Mouse (Mus musculus): ENCODE measurements at regions not wholly inside any gene's neighbourhood (a gene's known extent, or its start where the extent isn't known, plus 50 kb on each side); places are given as distances from the start of the nearest gene placed in this dataset.

DNA sequence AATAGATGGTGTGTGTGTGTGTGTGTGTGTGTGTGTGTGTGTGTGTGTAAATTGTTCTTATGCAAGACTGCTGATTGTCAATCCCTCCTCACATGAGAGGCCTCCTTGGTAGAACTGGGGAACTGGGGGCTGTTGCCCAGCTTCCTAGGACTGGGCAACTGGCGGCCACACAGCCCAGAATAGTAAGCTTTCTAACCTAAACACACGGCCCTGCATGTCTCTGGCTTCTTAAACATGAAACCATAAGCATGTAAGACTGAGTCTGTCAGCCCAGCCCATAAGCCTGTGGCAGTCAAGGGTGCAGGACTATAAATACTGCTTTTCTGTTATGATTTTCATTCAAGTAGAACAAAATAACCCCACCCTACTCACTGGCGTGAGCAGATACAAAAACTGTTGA, 60.7 kb downstream of the Ifng start:
- no peak for DNase-seq (ENCODE audit: low read depth, low spot score)

DNA sequence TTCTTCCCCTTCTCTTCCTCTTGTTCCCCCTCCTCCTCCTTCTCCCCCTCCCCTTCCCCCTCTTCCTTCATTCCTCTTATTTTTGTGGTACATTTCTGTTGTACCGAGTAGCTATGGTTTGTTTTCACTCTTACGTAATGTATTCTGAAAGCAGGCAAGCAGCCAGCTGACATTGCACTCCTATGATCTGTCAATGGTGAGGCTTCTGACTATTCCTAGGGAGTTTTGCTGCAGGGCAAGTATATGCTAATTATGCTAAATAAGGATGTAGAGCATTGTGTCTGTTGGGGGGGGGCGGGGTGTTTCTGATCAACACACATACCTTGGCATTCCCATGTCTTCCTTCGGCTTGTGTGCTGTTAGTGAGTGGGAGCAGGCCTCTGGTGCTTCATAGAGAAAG, 64.0 kb downstream of the Ifng start:
- DNase-seq (ENCODE audit: low read depth, low spot score) = peak; percentile 36

DNA sequence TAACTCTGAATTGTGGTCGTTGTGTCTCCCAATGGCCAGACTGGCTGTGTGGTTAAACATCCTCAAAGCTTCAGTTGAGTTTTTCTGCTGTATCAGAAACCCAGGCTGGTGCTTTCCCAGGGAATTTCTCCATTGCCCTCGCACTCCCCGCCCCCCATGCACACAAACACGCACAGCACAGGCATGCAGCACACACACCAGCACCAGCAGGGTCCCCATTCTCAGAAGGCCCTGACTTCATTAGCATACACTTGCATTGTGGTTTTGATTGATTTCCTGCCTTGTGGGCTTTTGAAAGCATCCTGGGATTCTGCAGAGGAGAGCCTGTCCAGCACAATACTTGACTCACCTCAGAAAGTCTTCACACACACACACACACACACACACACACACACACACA, 65.3 kb downstream of the Ifng start:
- no peak for DNase-seq (ENCODE audit: low read depth, low spot score)

DNA sequence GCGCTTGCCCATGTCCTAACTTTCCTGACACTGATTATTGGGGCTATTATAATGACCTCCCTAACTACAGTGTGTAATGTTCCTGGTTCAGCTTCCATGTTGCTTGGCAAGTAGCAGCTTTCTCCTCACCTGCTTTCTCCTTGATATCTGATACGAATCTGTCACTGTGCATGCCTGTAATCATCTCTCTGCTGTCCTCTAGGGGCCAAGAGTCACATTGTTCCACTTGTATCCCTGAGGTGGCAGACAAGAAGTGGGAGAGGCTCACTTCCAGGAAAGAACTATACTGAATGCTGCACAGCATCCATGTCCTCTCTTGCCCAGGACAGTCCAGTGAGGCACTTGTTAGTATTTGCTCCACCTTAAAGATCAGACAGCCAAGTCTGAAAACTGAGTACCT, 66.8 kb downstream of the Ifng start:
- peak; percentile 25 for DNase-seq (ENCODE audit: low read depth, low spot score)

DNA sequence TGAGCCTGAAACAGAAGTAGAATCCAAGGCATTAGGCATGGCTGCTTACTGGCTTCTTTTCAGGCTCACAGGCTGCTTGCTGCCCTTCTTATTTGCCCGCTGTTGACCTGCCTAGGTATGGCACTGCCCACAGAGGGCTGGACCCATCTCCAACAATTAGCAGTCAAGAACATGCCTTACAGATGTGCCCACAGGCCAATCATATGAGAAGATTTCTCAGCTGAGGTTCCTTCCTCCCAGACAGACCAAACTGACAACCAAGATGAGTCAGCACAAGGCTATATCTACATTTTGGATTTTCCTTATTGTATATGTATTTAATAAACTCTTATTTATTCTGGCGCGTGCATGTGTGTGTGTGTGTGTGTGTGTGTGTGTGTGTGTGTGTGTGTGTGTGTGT, 76.0 kb downstream of the Ifng start:
- peak; percentile 53 for DNase-seq (ENCODE audit: low read depth, low spot score)

DNA sequence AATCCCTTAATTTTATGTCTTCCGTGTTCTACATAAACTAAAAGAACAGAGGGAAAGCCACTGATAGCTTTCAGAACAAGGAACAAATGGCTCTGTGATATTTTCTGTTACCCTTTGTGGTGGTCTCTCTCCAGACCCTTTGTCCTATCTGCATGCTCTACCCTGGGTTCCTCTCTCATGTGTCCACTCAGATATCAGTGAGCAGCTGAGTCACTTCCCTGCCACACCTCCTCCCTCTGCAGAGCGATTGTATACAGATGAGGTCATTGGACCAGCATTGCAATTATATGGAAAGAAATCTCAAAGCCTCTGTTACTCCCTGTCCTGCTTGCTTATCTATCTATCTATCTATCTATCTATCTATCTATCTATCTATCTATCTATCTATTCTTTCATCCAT, 77.1 kb downstream of the Ifng start:
- DNase-seq (ENCODE audit: low read depth, low spot score) = peak; percentile 8

DNA sequence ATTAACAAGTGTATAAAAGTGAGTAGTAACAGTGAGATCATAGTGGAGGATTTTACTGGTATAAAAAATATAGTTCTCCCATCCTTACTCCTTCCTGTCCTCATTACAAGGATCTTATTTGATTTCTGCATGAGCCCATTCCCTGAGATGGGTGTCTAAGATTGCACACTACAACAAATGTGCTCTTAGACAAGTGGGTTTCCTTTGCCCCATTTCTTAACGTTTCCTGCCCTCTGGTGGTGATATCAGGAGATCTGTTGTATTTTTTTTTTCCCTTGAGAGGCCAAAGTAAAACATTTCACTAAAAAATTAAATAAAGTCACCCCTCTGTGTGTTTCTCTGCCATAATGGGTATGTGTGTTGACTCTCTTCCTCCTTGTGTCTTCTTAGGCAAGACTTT, 105.1 kb downstream of the Ifng start:
- DNase-seq (ENCODE audit: low read depth, low spot score) = peak; percentile 64

DNA sequence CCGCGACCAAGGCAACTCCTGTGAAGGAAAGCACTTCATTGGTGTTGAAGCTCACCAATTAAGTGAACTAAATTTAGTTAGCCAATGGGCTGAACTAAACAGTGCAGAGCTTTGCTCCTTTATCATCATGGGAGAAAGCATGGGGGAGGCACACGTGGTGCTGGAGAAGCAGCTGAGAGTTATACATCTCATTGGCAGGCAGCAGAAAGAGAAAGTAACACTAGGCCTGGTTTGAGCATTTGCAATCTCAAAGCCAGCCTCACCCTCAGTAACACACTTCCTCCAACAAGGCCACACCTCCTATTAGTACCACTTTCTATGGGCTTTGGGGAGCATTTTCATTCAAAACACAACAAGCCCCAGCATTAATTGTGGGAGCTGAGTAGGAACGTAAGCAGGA, 109.4 kb downstream of the Ifng start:
- peak; percentile 19 for DNase-seq (ENCODE audit: low read depth, low spot score)

DNA sequence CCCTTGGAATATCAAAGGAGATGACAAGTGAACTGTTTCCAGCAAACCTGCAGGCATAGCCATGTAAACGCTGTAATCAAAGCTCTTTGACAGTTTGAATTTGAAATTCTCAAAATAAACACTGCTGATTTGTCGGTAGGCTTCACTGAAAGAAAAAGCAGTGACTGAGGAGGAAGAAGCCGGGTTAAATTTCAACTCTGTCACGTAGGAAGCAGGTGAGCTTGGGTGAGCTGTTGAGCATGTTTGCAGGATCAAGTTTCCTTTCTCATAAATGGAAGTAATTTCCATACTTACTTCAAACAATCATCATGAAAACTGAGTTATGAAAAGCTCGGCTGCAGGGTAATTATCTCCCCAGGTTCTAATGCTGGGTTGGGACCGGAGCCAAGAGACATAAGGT, 118.0 kb downstream of the Ifng start:
- no peak for DNase-seq (ENCODE audit: low read depth, low spot score)

DNA sequence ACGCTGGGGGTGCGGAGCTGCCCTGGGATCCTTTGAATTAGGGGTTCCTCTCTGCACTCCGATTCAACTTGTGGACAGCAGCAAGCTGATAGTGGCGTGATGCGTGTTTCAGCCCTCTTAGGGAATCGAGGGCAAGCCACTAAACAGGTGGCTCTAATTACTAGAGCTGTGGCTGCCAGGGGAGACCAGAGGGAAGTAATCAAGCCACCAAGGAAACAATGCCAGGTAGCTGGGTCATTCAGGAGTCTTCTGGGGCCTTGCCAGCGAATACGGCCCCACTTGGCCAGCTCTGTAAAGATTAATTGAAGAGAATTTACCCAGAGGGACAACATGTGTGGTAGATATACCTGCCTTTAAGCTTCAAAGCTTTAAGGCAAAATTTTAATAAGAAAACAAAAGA, 123.2 kb downstream of the Ifng start:
- peak; percentile 21 for DNase-seq (ENCODE audit: low read depth, low spot score)

DNA sequence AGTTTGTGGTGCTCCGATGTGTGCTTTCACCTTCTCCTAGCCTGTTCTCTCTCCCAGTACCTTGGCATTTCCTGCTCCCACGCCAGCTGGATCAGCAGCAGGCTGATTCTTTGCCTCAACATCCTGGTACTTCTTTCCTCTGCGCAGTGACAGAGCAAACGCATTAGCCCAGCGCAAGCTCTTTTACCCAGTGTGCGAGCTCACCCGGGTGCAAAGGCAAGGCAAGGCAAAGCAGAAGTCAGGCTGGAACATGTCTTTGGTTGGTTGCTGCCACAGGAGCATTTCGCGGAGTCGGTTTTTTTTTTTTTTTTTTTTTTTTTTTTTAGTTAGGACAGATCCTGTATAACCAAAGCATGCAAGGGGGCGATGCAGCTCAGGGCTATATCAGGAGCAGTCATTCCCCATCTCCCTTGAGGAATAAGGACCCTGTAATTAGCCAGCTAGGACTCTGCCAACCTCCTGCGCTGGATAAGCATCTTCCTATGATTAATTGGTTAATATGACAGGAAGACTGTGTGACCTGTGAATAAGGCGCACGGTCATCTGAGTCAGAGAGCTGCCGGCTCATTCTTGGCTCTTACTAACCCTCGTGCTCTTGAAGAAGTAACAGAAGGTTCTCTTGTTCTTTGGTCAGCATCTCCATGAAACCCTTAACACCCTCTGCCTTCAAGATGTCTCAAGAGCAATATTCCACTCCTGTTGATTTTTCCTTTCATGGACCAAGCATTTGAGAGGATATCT, 123.9 kb downstream of the Ifng start:
- peak; percentile 67 for DNase-seq (ENCODE audit: low read depth, low spot score)

DNA sequence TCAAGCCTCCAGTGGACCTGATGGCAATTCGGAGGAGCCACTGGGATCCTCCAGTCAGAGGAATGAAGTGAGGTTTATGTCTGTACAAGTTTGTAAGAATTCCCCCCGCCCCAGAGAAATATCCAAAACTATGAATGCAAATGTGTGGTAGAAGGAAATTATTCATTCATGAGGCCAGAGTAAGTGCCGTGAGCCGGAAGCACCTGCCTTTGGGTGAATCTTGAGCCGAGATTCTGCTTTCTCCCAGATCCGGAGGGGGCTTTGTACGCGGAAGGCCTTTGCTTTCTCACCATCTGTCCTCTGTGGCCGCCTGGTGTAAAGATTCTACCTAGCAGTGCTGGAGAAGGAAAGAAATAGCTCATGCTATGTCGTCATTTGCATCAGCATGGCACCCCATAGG, 127.8 kb downstream of the Ifng start:
- no peak for DNase-seq (ENCODE audit: low read depth, low spot score)

DNA sequence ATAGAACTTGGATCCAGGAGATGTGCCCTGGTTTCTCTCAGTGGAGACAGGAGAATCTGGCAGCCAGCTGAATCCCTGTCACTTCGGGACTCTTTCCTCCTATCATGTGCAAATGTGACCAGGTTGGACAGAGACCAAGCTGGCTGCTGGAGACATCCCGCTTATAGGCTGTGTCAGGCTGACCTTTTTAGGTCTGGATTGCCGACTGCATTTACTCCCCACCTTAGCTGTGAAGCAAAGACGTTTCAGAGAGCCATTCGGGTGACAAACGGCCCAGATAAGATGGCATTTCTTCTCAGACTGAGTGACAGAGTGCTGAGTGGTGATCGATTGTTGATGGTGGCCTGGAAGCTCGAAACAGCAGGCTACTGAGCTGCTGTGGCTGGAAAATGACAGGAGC, 128.6 kb downstream of the Ifng start:
- DNase-seq (ENCODE audit: low read depth, low spot score) = no peak

DNA sequence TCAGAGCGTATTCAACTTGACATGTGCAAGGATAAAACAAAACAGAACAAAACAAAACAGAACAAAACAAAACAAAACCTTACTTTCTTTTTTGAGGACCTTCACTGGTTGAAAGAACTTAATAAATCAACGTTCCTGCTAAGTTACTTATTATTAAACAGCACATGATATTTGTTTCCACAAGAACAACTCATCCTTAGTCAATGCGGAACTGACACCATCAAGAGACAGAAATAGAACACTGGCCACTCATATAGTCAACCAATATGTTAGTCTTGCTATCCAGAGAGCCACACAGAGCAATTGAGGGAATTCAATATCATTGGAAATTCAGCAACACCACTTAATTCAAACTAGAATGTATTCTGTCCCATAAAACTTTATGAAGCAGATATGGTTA, 132.4 kb downstream of the Ifng start:
- no peak for DNase-seq (ENCODE audit: low read depth, low spot score)

DNA sequence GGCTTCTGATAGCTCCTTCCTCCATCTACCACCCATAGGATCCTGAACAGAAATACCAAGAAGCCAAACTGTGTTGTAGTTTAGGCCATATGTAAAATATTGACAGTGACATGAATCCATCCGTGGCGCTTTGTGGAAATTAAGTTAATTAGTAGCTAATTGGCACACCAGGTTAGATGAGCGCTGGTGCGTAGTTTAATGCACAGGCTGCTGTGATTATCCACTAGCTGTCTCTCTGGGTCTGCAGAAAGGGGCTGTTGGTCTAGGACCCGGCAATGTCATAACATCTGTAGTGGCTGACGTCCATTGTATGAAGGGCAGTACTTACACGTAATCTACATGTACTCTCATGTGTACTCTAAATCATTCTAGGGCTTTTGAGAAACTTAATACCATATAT, 134.7 kb downstream of the Ifng start:
- DNase-seq (ENCODE audit: low read depth, low spot score) = no peak

DNA sequence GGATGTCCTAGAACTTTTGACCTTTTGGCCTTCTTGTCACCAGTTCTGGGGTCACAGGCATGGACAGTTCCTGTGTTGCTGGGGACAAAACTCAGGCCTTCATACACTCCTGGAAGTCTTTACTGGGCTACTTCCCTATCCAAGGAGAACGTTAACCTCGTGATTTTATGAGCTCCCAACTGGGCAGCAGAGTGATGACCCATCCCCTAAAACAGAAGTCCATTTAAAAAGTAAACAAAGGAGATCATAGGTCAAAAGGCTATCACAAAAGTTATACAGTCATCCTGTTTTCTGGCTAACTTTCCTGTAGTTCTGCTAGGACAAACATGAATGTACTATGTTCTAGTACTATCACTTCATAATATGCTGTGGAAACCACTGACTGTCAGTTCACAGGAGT, 140.5 kb downstream of the Ifng start:
- no peak for DNase-seq (ENCODE audit: low read depth, low spot score)

DNA sequence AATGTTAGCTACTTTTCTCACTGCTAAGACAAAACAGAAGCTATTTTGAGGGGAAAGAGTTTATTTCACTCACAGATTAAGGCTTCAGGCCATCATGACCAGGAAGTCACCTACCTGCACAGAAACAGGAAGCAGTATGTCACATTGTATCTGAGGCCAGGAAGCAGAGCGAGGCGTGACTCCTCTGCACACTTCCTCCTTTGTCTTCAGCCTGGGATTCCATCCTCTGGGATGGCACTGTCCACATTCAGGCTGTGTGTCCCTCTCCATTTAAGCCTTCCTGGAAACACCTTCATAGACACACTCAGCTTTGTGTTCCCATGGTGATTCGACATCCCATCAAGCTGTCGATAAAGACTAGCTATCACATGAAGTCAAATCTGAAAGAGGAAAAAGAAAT, 145.0 kb downstream of the Ifng start:
- DNase-seq (ENCODE audit: low read depth, low spot score) = no peak

DNA sequence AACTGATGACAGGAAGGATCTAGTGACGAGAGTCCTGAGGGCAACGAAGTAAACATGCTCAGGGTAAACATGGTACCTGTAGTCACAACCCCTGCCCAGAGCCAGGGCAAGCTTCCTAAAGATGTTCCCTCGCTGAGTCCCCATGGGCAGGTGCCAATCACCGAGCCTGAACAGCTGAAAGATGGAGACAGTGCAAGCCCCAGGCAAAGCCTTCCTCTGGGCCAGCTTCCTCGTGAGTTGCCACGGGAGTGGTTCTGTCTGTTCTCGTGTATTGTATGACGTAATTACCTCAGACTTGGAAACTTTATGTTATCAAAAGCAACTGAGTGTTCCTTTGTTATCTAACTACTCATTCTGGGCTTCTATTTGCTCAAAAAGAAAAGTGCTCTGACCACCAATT, 147.4 kb downstream of the Ifng start:
- no peak for DNase-seq (ENCODE audit: low read depth, low spot score)

DNA sequence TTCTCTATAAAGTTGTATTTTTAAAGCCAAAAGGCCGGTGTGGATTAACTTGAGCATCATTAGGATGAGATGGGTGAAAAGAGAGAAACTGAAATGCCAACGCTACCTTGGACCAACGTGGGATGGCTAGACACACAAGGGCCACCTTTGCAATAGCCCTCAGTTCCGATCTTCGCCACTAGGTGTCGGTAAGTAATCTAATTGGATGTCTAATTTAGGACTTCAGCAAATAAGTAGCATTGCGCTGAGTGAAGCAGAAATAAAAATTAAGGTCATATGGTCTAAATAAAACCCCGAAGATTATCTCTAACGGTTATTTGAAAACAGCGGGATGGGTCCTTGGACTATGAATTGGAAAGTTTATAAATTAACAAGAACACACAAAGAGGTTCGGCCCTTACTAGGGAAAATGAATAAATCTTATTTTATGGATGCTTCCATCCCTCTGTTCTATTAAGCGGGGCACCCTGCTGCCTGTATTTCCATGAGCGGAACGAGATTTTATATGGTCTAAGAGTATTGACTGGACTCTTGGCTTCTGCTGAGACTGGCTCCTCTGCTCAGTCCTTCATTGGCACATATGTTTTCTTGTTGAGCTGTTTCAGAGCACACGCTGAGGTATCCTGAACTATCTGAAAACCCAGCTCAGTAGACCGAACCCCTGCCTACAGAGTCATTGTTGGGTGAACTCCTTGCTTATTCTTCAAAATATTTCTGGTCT, 152.0 kb downstream of the Ifng start:
- DNase-seq (ENCODE audit: low read depth, low spot score) = peak; percentile 79

DNA sequence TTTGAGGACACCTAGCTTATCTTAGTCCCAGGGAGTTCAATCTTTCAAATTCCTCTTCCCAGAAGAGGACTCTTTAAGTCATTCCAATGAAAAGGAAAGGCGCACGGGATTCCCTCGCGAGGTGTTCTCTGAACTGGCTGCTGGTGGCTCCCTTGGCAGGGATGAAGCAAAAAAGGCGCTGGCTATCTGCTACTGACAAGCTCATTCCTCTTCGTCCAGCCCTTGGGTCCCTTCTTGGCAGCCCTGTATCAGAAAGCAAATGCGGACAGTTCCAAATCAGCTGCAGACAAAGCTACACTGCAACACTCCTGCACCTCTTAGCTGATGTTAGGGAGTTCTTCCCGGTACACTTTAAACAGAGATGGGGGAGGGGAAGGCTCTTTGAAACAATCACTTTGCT, 155.4 kb downstream of the Ifng start:
- DNase-seq (ENCODE audit: low read depth, low spot score) = no peak

DNA sequence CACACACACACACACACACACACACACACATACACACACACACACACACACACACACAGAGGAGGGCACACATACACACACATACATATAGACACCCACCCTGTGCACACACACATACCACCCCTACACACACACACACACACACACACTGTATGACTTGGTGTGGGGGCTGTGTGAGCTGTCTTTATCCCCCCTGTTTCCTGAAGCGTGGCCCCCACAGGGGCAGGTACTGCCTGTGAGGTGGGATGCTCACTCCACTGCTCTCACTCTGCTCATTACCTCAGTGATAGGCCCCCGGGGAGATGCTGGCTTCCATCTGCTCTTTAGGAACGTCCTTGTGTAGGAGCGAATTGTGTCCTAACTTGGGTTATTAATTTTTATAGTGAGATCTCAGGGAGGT, 157.7 kb downstream of the Ifng start:
- no peak for DNase-seq (ENCODE audit: low read depth, low spot score)

DNA sequence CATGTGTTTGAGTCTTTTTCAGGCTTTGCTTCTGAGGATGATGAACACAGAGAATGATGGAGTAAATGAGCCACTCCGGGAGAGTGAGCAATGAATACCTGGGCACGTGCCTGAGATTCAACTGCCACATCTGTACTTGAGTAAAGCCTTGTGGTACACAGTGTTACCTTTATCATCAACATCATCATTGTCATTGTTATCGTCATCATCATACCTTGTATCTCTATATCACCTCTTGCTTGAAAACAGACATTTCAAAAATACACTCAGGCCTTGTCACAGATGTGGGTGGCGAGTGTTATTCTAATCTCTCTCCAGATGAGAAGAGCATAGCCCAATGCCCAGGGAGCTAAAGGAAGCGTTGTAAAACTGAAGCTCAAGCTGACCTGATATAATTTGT, 158.4 kb downstream of the Ifng start:
- no peak for DNase-seq (ENCODE audit: low read depth, low spot score)

DNA sequence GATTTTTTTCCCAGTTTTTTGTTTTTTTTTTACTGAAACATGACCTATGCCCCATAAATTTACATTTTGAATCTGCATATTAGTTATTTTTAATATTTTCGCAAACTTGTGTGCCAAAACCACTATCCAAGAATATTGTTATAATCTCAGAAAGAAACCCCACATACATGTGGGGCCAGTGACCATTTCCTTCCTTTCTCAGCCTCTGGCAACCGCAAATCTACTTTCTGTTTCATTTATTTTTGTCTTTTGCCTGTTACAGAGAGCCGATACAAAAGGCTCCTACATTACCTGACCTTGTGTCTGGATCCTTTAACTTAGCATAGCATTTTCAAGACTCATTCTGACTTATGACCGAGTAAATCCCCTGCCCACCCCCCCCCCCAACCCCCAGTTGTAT, 158.8 kb downstream of the Ifng start:
- DNase-seq (ENCODE audit: low read depth, low spot score) = no peak

DNA sequence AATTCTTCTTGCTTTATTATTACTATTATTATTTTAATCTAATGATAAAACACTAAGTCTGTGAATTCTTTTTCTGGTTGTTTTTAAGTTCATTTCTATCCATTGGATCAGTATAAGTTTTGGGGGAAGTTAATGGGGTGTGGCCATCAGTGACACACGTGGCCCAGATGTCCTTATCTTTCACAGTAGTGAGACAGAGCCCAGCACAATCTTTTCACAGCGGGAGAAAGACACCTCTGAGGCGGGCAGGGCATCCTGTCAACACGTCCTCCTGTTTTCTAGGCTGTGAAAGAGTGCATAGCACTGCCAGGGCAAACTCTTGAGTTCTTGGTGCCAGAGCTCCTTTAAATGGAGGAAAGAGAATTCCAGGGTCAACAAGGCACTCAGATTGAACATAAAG, 162.1 kb downstream of the Ifng start:
- no peak for DNase-seq (ENCODE audit: low read depth, low spot score)

All from 3T3-L1 (cell line).